Mouse (Mus musculus): ENCODE data around the gene Rapgef1.

DNA sequence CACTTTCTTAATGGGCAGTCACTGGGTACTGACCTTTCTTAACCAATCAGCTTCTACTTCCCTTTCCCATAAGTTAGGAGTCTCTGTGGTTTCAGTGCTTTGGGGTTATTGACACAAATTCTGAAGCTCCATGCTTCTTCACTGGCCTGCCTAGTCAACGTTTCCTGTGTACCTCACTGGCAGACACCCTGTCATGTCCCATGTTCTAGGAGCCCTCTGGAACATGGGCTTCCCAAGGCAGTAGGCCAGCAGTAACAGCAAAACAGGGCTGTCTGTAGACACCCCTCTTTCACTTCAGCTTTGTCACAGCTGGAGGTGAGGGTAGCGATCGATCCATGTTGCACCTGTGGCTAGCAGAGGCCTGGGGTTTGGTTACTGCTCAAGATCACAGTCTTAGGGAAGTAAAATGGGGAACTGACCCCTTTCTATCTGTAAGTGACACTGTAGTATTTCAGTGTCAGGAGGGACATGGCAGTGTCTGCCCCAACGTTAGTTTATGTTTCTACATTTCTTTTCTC is 4.6 kb downstream of the Rapgef1 start:
- TF ChIP-seq CTCF (IDR thresholded peaks at IDR 0.05; ENCODE audit: low read depth, low read length) (no peak), GATA1 (IDR thresholded peaks at IDR 0.05; ENCODE audit: borderline replicate concordance, low read length) (no peak), POLR2AphosphoS5 (IDR thresholded peaks at IDR 0.05; ENCODE audit: insufficient replicate concordance, low read depth, low read length) (no peak)

Measured in G1E (cell line).